7 mouse cellular contexts compared by ENCODE assay signal in the genomic region with DNA sequence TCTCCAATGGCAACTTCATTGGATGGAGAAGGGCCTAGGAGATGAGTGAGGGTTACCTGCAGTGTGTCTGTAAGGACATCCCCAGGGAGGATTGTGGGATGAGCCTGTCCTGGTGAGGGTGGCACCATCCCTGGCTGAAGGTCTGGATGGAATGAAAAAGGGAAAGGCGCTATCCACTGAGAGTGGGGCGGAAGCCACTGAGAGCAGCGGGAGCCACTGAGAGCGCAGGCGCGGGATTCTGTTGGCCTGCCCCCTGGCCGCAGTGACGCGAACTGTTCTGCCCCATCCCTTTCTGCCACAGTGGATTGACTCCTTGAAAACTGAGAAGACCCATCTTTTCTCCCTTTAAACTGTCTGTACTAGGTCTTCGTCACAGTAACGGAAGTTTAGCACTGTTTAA.
A peak's percentile ranks its signal among the peaks of the same experiment; 100 is the strongest.
DNase-seq lines count a peak whose midpoint lies in the region; ATAC-seq and TF ChIP-seq lines count a peak whose summit lies in the region.

No protein-coding gene starts in this region.

- no peaks in the 10 kb centered on the region for H3K27me3 ChIP-seq in embryonic facial prominence, embryonic 14.5 days (replicated peaks; ENCODE audit: control insufficient read depth, insufficient read depth, low read length)
- H3K27me3 ChIP-seq in hindbrain, postnatal 0 days (ENCODE audit: insufficient read depth, low read length), result no peaks in the 10 kb centered on the region

- H3K9ac ChIP-seq in embryonic facial prominence, embryonic 14.5 days (ENCODE audit: low read depth, low read length), result no peak overlapping the region
- no peak overlapping the region for H3K9ac ChIP-seq in hindbrain, postnatal 0 days (replicated peaks; ENCODE audit: low read length)

- H3K4me3 ChIP-seq in embryonic facial prominence, embryonic 14.5 days (ENCODE audit: low read depth, low read length), result no peak overlapping the region
- no peak overlapping the region for H3K4me3 ChIP-seq in hindbrain, postnatal 0 days (ENCODE audit: low read length)

- ATAC-seq in embryonic facial prominence, embryonic 14.5 days (ENCODE audit: low read depth), result peak; percentile 70; the same call in 1 of the 2 replicates
- ATAC-seq in hindbrain, postnatal 0 days, result peak; percentile 74

- 16% methylated on average over 8 of the region's 11 CpGs for WGBS in embryonic facial prominence, embryonic 14.5 days
- 30% methylated on average over 11 of the region's 11 CpGs for WGBS in hindbrain, postnatal 0 days

- no peaks in the 10 kb centered on the region for H3K4me1 ChIP-seq in embryonic facial prominence, embryonic 14.5 days (ENCODE audit: control insufficient read depth, insufficient read depth, low read length)
- 0 out of 2 replicates have a peak, but pooled peaks cover 2% of the 10 kb centered on the region for H3K4me1 ChIP-seq in hindbrain, postnatal 0 days (ENCODE audit: insufficient read depth, low read length)

- TF ChIP-seq CTCF in hindbrain, postnatal 0 days (IDR thresholded peaks at IDR 0.05; ENCODE audit: low read depth), result peak; percentile 61

- no peaks in the 10 kb centered on the region for H3K36me3 ChIP-seq in embryonic facial prominence, embryonic 14.5 days (ENCODE audit: control insufficient read depth, insufficient read depth, low read length)
- H3K36me3 ChIP-seq in hindbrain, postnatal 0 days (ENCODE audit: insufficient read depth, low read length), result no peaks in the 10 kb centered on the region

- H3K9me3 ChIP-seq in embryonic facial prominence, embryonic 14.5 days (ENCODE audit: control insufficient read depth, low read length), result no peaks in the 10 kb centered on the region
- H3K9me3 ChIP-seq in hindbrain, postnatal 0 days (ENCODE audit: low read length), result no peaks in the 10 kb centered on the region

- peak overlapping the region; percentile 16; the same call in 1 of the 2 replicates for H3K4me2 ChIP-seq in embryonic facial prominence, embryonic 14.5 days (ENCODE audit: low read depth, low read length)
- 0 out of 2 replicates have a peak overlapping the region, but pooled peaks have one; percentile 7 for H3K4me2 ChIP-seq in hindbrain, postnatal 0 days (ENCODE audit: low read depth, low read length)

- no peak overlapping the region for H3K27ac ChIP-seq in embryonic facial prominence, embryonic 14.5 days (replicated peaks; ENCODE audit: low read depth, low read length)
- H3K27ac ChIP-seq in hindbrain, postnatal 0 days, result no peak overlapping the region

- DNase-seq in kidney, postnatal 4 days, result peak; percentile 50 to 60
- DNase-seq in kidney, postnatal 14 days, result no peak
- peak; percentile 30 for DNase-seq in embryonic facial prominence, embryonic 14.5 days (ENCODE audit: low spot score)
- DNase-seq in hindbrain, postnatal 0 days (ENCODE audit: low spot score), result peak; percentile 54
- DNase-seq in neural tube, embryonic 10.5 days (ENCODE audit: extremely low spot score, low spot score), result peak; percentile 51
- DNase-seq in left cerebral cortex, adult 11 months (ENCODE audit: low spot score), result no peak
- DNase-seq in ovary, adult 18-20 months (ENCODE audit: low spot score), result no peak

Comparison
In these comparisons a context has a peak if more than half of its experiments do, and no peak if none do; other contexts are left out.
1. DNase-seq: peak in kidney, postnatal 4 days (2 of 2), embryonic facial prominence, embryonic 14.5 days (single experiment), hindbrain, postnatal 0 days (single experiment) and neural tube, embryonic 10.5 days (single experiment); none in kidney, postnatal 14 days (single experiment), left cerebral cortex, adult 11 months (single experiment) and ovary, adult 18-20 months (single experiment).